Mouse (Mus musculus) C2C12 (cell line): ENCODE measurements around the gene Gtf2e1. TPM values are rescaled to one million over a fixed set of nuclear protein-coding genes. Genes with fewer than 3 reads are reported as not detected.

Experiments used
- H3K27me3 ChIP-seq: one replicate; pipeline ENCODE4 v1.6.1; 2011; ENCODE audit not compliant: control insufficient read depth, insufficient read depth, insufficient read length
- H3K36me3 ChIP-seq: one replicate; pipeline ENCODE4 v1.6.1; 2011; ENCODE audit not compliant: control insufficient read depth, insufficient read depth
- H3K4me3 ChIP-seq: one replicate; pipeline ENCODE4 v1.5.1; 2011; ENCODE audit warnings: mild to moderate bottlenecking, control low read depth; ENCODE audit not compliant: poor library complexity, insufficient read depth, severe bottlenecking
- H3K79me2 ChIP-seq: one replicate; pipeline ENCODE4 v1.6.1; 2011; ENCODE audit not compliant: control insufficient read depth, insufficient read depth
- H3K79me3 ChIP-seq: one replicate; pipeline ENCODE4 v1.6.1; 2011; ENCODE audit warnings: low read depth, control low read depth
- H3ac ChIP-seq: one replicate; pipeline ENCODE3; 2011; ENCODE audit warnings: low read depth; ENCODE audit not compliant: control insufficient read depth, insufficient read length
- CEBPB ChIP-seq: IDR thresholded peaks from one replicate; pipeline ENCODE4 v1.6.1; 2011; ENCODE audit warnings: low read depth, mild to moderate bottlenecking, control low read depth, moderate library complexity
- CTCF ChIP-seq: IDR thresholded peaks from one replicate; pipeline ENCODE4 v1.5.1; 2011; ENCODE audit not compliant: control insufficient read depth, insufficient read depth, insufficient read length
- FOSL1 ChIP-seq: IDR thresholded peaks from one replicate; pipeline ENCODE4 v1.8.0; 2011; ENCODE audit warnings: mild to moderate bottlenecking, low read length; ENCODE audit not compliant: poor library complexity, insufficient read depth, severe bottlenecking
- MAX ChIP-seq: IDR thresholded peaks from one replicate; pipeline ENCODE4 v1.6.1; 2011; ENCODE audit warnings: mild to moderate bottlenecking, control low read depth
- MYOD1 ChIP-seq: IDR thresholded peaks from one replicate; pipeline ENCODE4 v1.6.1; 2011; ENCODE audit warnings: low read depth; ENCODE audit not compliant: control insufficient read depth, insufficient read length
- MYOG ChIP-seq: IDR thresholded peaks from one replicate; pipeline ENCODE4 v1.6.1; 2011; ENCODE audit not compliant: control insufficient read depth, insufficient read length; ENCODE audit errors: extremely low read depth
- USF1 ChIP-seq: IDR thresholded peaks from one replicate; pipeline ENCODE4 v1.6.1; 2011; ENCODE audit warnings: low read depth, mild to moderate bottlenecking, control low read depth, moderate library complexity
- polyA plus RNA-seq: library from polyadenylated mRNA; unstranded; fragments of >200 nt; fragmentation: generic; extraction: Trizol; gene quantifications from one replicate; pipeline ENCODE4 v1.2.1, GENCODE M21; 2012; ENCODE audit warnings: missing spikeins

Gtf2e1 gene
- polyA plus RNA-seq, 1 experiment = 10.2 TPM

DNA sequence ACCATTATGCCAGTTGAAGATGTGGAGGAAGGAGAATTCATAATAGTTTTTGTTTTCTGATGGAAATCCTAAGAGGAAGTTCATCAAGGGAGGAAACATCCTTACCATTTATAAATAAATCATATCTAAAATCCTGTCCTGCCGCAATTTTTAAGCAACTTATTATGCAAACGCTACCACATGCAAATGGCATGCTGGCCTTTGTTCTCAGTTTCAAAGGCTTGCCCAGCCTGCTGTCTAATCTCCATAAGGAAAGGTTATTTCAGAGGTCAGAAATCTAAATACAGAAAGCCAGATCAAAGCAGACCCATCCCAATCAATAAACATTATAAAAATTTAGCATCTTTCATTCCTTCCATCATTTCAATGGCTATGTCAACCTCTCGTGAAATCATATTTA, 42.3 kb upstream of the Gtf2e1 start:
- Histone ChIP-seq H3K36me3 (no peaks in the 10 kb centered on the region), H3ac (no peak overlapping the region), H3K27me3 (no peaks in the 10 kb centered on the region), H3K79me2 (no peaks in the 10 kb centered on the region), H3K4me3 (no peak overlapping the region), H3K79me3 (no peaks in the 10 kb centered on the region)
- TF ChIP-seq CEBPB (no peak), USF1 (no peak), MYOD1 (no peak), MYOG (no peak), FOSL1 (no peak), CTCF (no peak), MAX (no peak)

DNA sequence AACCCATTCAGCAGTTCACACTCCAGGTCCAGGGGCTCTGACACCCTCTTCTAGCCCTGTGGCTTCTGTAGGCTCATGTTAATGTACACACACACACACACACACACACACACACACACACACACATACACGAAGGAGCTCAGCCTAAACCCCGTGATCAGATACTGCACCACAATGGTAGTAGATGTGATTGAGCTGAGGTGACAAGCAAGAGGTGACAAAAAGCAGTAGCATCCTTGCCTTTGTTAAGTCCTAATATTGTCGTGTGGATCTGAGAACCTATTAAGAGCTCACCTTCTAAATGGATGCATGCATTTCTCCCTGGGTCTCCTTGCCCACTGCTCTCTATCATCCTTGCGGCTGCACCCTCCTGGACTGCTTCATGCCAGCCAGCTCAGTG, 41.1 kb upstream of the Gtf2e1 start:
- Histone ChIP-seq H3K79me2 (no peaks in the 10 kb centered on the region), H3K27me3 (no peaks in the 10 kb centered on the region), H3K4me3 (no peak overlapping the region), H3K79me3 (no peaks in the 10 kb centered on the region), H3K36me3 (no peaks in the 10 kb centered on the region), H3ac (no peak overlapping the region)
- TF ChIP-seq CEBPB (no peak), MYOG (no peak), MYOD1 (no peak), MAX (no peak), USF1 (no peak), FOSL1 (no peak), CTCF (no peak)

DNA sequence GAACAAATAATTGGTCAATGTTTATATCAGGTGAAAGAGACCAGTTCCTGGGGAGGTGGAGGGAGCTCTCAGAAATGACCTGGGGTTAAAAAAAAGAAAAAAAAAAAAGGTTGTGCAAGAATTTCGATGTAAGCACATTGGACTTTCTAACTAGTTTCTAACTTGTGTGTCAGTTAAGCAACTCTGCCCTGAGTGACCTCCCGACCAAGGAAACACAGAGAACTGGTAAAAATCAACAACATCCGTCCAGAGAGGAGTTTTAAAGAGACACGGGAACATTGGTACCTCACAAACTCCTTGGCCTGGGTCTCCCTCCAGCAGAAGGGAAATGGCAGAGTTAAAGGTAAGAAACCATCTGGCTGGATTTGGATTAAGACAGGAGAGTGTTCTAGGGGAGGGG, 40.4 kb upstream of the Gtf2e1 start, which contains the start of gene Hgd:
Gene Hgd (plus strand): TSS at position 160 of the 400 bp plus-strand sequence.
- no peak for TF ChIP-seq MAX
- no peak for TF ChIP-seq MYOD1
- no peak for TF ChIP-seq USF1
- no peak for TF ChIP-seq FOSL1
- TF ChIP-seq CEBPB = no peak
- no peak for TF ChIP-seq CTCF
- TF ChIP-seq MYOG = no peak
- H3K27me3 ChIP-seq = no peaks in the 10 kb centered on the region
- no peaks in the 10 kb centered on the region for H3K79me3 ChIP-seq
- no peak within 1 kb of the TSS for H3K4me3 ChIP-seq
- H3ac ChIP-seq = no peak within 1 kb of the TSS
- H3K36me3 ChIP-seq = no peaks in the 10 kb centered on the region
- no peaks in the 10 kb centered on the region for H3K79me2 ChIP-seq

- Histone ChIP-seq H3K4me3 (no peak overlapping the region), H3K79me3 (no peaks in the 10 kb centered on the region), H3K79me2 (no peaks in the 10 kb centered on the region), H3ac (no peak overlapping the region), H3K36me3 (no peaks in the 10 kb centered on the region), H3K27me3 (no peaks in the 10 kb centered on the region)
- no peak for TF ChIP-seq MAX
- no peak for TF ChIP-seq USF1
- no peak for TF ChIP-seq CEBPB
- no peak for TF ChIP-seq CTCF
- TF ChIP-seq MYOD1 = no peak
- TF ChIP-seq MYOG = no peak
- no peak for TF ChIP-seq FOSL1
Observed at GRCm38 (mm10) chr16:37579591-37579990, 40.0 kb upstream of the Gtf2e1 start.

GRCm38 (mm10) chr16:37575325-37575724, 35.7 kb upstream of the Gtf2e1 start:
- Histone ChIP-seq H3K79me3 (no peaks in the 10 kb centered on the region), H3K27me3 (no peaks in the 10 kb centered on the region), H3K4me3 (no peak overlapping the region), H3K36me3 (peaks cover 6% of the 10 kb centered on the region), H3ac (no peak overlapping the region), H3K79me2 (no peaks in the 10 kb centered on the region)
- TF ChIP-seq FOSL1 (no peak), MAX (no peak), MYOG (no peak), MYOD1 (no peak), CEBPB (no peak), USF1 (no peak), CTCF (no peak)

GRCm38 (mm10) chr16:37573061-37573460, 33.5 kb upstream of the Gtf2e1 start:
- Histone ChIP-seq H3K79me2 (no peaks in the 10 kb centered on the region), H3ac (no peak overlapping the region), H3K36me3 (peaks cover 6% of the 10 kb centered on the region), H3K79me3 (no peaks in the 10 kb centered on the region), H3K4me3 (no peak overlapping the region), H3K27me3 (no peaks in the 10 kb centered on the region)
- TF ChIP-seq CEBPB (no peak), MAX (no peak), CTCF (no peak), FOSL1 (no peak), MYOD1 (no peak), USF1 (no peak), MYOG (no peak)
